Mouse (Mus musculus): ENCODE measurements around the gene Cass4. TPM values are rescaled to one million over a fixed set of nuclear protein-coding genes. Genes with fewer than 3 reads are reported as not detected.

Gene Cass4
- polyA plus RNA-seq, 1 experiment from 2014 or later, result 0.29 TPM

- Histone ChIP-seq H3K27me3 (replicated peaks; ENCODE audit: control insufficient read depth, insufficient read depth, low read length) (no peaks in the 10 kb centered on the region), H3K36me3 (ENCODE audit: control insufficient read depth, insufficient read depth) (peaks cover 87% of the 10 kb centered on the region), H3K4me2 (replicated peaks; ENCODE audit: low read depth) (no peak overlapping the region), H3K4me3 (ENCODE audit: low read depth, low read length) (no peak overlapping the region), H3K9me3 (ENCODE audit: control insufficient read depth) (no peaks in the 10 kb centered on the region), H3K27ac (ENCODE audit: low read depth, low read length) (no peak overlapping the region; the same call in 1 of the 2 replicates), H3K9ac (ENCODE audit: low read depth, low read length) (no peak overlapping the region), H3K4me1 (replicated peaks; ENCODE audit: control insufficient read depth, insufficient read depth, low read length) (no peaks in the 10 kb centered on the region)
- TF ChIP-seq CTCF (IDR thresholded peaks at IDR 0.05; ENCODE audit: low read depth), result no peak
- 79% methylated on average over 6 of the region's 6 CpGs for WGBS
- ATAC-seq, result no peak
These were observed 57.0 kb downstream of the Cass4 start for GRCm38 (mm10) chr2:172450640-172451039.

GRCm38 (mm10) chr2:172452031-172452430 is 58.4 kb downstream of the Cass4 start:
- ATAC-seq, result no peak
- Histone ChIP-seq H3K36me3 (ENCODE audit: control insufficient read depth, insufficient read depth) (peaks cover 82% of the 10 kb centered on the region), H3K9me3 (ENCODE audit: control insufficient read depth) (no peaks in the 10 kb centered on the region), H3K27ac (ENCODE audit: low read depth, low read length) (no peak overlapping the region), H3K9ac (ENCODE audit: low read depth, low read length) (no peak overlapping the region), H3K4me1 (replicated peaks; ENCODE audit: control insufficient read depth, insufficient read depth, low read length) (no peaks in the 10 kb centered on the region), H3K27me3 (replicated peaks; ENCODE audit: control insufficient read depth, insufficient read depth, low read length) (no peaks in the 10 kb centered on the region), H3K4me2 (replicated peaks; ENCODE audit: low read depth) (no peak overlapping the region), H3K4me3 (ENCODE audit: low read depth, low read length) (no peak overlapping the region)
- TF ChIP-seq CTCF (IDR thresholded peaks at IDR 0.05; ENCODE audit: low read depth), result no peak
- whole genome bisulfite sequencing, result 94% methylated on average over 4 of the region's 4 CpGs

- H3K4me1 ChIP-seq (replicated peaks; ENCODE audit: control insufficient read depth, insufficient read depth, low read length), result no peaks in the 10 kb centered on the region
- no peak overlapping the region for H3K4me3 ChIP-seq (ENCODE audit: low read depth, low read length)
- no peaks in the 10 kb centered on the region for H3K9me3 ChIP-seq (ENCODE audit: control insufficient read depth)
- ATAC-seq, result no peak
- no peak for TF ChIP-seq CTCF (IDR thresholded peaks at IDR 0.05; ENCODE audit: low read depth)
- H3K9ac ChIP-seq (ENCODE audit: low read depth, low read length), result no peak overlapping the region
- no peak overlapping the region for H3K27ac ChIP-seq (ENCODE audit: low read depth, low read length)
- no peaks in the 10 kb centered on the region for H3K27me3 ChIP-seq (replicated peaks; ENCODE audit: control insufficient read depth, insufficient read depth, low read length)
- H3K36me3 ChIP-seq (ENCODE audit: control insufficient read depth, insufficient read depth), result peaks cover 82% of the 10 kb centered on the region
- no peak overlapping the region for H3K4me2 ChIP-seq (replicated peaks; ENCODE audit: low read depth)
- 92% methylated on average over 10 of the region's 10 CpGs for WGBS
These were observed 58.9 kb downstream of the Cass4 start for GRCm38 (mm10) chr2:172452458-172452857.

GRCm38 (mm10) chr2:172458496-172458895 is 64.9 kb downstream of the Cass4 start, which contains the start of gene Gcnt7:
Gene Gcnt7, minus strand, starts transcription at chr2:172458596.
- no peaks in the 10 kb centered on the region for H3K4me1 ChIP-seq (replicated peaks; ENCODE audit: control insufficient read depth, insufficient read depth, low read length)
- ATAC-seq, result no peak
- no peak within 1 kb of the TSS for H3K9ac ChIP-seq (ENCODE audit: low read depth, low read length)
- no peaks in the 10 kb centered on the region for H3K9me3 ChIP-seq (ENCODE audit: control insufficient read depth)
- H3K4me3 ChIP-seq (ENCODE audit: low read depth, low read length), result no peak within 1 kb of the TSS
- WGBS, result 55% methylated on average over 11 of the region's 11 CpGs
- H3K4me2 ChIP-seq (replicated peaks; ENCODE audit: low read depth), result no peak within 1 kb of the TSS
- TF ChIP-seq CTCF (IDR thresholded peaks at IDR 0.05; ENCODE audit: low read depth), result no peak
- H3K27me3 ChIP-seq (replicated peaks; ENCODE audit: control insufficient read depth, insufficient read depth, low read length), result no peaks in the 10 kb centered on the region
- peaks cover 53% of the 10 kb centered on the region for H3K36me3 ChIP-seq (ENCODE audit: control insufficient read depth, insufficient read depth)
- no peak within 1 kb of the TSS for H3K27ac ChIP-seq (ENCODE audit: low read depth, low read length)

GRCm38 (mm10) chr2:172460647-172461046 is 67.1 kb downstream of the Cass4 start:
- Histone ChIP-seq H3K27ac (ENCODE audit: low read depth, low read length) (no peak overlapping the region), H3K4me2 (replicated peaks; ENCODE audit: low read depth) (no peak overlapping the region), H3K4me1 (replicated peaks; ENCODE audit: control insufficient read depth, insufficient read depth, low read length) (no peaks in the 10 kb centered on the region), H3K9me3 (ENCODE audit: control insufficient read depth) (no peaks in the 10 kb centered on the region), H3K9ac (ENCODE audit: low read depth, low read length) (no peak overlapping the region), H3K36me3 (ENCODE audit: control insufficient read depth, insufficient read depth) (peaks cover 62% of the 10 kb centered on the region), H3K27me3 (replicated peaks; ENCODE audit: control insufficient read depth, insufficient read depth, low read length) (no peaks in the 10 kb centered on the region), H3K4me3 (ENCODE audit: low read depth, low read length) (no peak overlapping the region)
- no peak for ATAC-seq
- TF ChIP-seq CTCF (IDR thresholded peaks at IDR 0.05; ENCODE audit: low read depth), result no peak
- 93% methylated on average over 2 of the region's 2 CpGs for WGBS

GRCm38 (mm10) chr2:172462813-172463212 is 69.2 kb downstream of the Cass4 start:
- no peaks in the 10 kb centered on the region for H3K9me3 ChIP-seq (ENCODE audit: control insufficient read depth)
- 90% methylated on average over 4 of the region's 4 CpGs for WGBS
- no peak overlapping the region for H3K4me2 ChIP-seq (replicated peaks; ENCODE audit: low read depth)
- no peaks in the 10 kb centered on the region for H3K4me1 ChIP-seq (replicated peaks; ENCODE audit: control insufficient read depth, insufficient read depth, low read length)
- H3K4me3 ChIP-seq (ENCODE audit: low read depth, low read length), result no peak overlapping the region
- H3K36me3 ChIP-seq (ENCODE audit: control insufficient read depth, insufficient read depth), result peaks cover 68% of the 10 kb centered on the region
- no peak overlapping the region for H3K9ac ChIP-seq (ENCODE audit: low read depth, low read length)
- TF ChIP-seq CTCF (IDR thresholded peaks at IDR 0.05; ENCODE audit: low read depth), result no peak
- ATAC-seq, result no peak
- H3K27me3 ChIP-seq (replicated peaks; ENCODE audit: control insufficient read depth, insufficient read depth, low read length), result no peaks in the 10 kb centered on the region
- H3K27ac ChIP-seq (ENCODE audit: low read depth, low read length), result no peak overlapping the region

Measured in intestine, postnatal 0 days (tissue).